Mouse (Mus musculus): ENCODE measurements around the gene Zfp811.

DNA sequence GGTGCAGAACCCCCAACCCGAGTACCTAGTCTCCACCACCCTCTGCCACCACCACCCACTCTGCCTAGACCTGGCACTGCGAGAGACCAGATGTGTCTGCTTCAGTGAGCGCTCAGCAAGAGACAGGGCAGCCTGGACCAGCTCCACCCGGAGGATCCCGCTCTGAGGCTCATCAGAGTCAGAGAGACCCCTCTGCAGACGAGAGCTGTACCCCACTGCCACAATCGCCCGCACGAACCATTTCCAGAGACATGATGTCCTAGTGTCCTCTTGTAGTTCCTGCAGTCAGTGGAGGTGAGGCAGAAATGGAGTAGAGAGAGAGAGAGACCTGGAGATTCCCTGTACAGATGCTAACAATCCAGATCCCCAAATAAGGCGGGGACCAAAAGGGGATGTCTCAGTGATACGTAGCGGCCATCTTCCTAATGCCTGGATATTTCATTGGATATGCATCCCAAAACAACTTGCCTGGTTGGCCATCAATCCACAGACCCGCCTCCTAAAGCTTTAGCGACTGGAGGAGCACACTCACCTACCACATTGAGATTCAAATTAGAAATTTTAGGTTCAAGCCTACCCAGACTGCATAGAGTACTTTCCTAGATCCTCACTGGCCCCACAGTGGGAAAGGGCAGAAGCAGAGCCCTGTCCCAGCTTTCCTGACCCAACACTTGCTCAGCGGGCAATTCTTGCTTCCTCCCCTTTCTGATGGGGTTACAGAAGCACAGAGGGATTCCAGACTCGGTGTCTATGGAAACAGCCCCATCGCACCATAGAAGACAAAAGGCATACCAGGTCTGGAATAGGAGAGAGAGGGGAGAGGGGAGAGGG is at the start of gene Zfp811:
- TF ChIP-seq CTCF (IDR thresholded peaks at IDR 0.05) (no peak), EP300 (IDR thresholded peaks at IDR 0.05) (no peak)
